Mouse (Mus musculus) heart, postnatal 0 days (tissue): ENCODE results near the gene Hdhd3. TPM values are rescaled to one million over a fixed set of nuclear protein-coding genes. Genes with fewer than 3 reads are reported as not detected.

Experiments
- ATAC-seq: fragments of 200-750 bp; cut with Nextera tagmentation; 2 replicates; pipeline ENCODE4 v1.8.0; 2017; ENCODE audit warnings: low read depth, moderate number of reproducible peaks, moderate library complexity; ENCODE audit not compliant: insufficient read depth
- DNase-seq: peaks from one replicate; pipeline ENCODE4 v3.0.0-alpha.2; 2016; ENCODE audit warnings: low spot score
- H3K27ac ChIP-seq: fragments of 300-500 bp; sonication (generic); 2 replicates; pipeline ENCODE4 v1.5.1; 2014; ENCODE audit warnings: low read depth, mild to moderate bottlenecking
- H3K27me3 ChIP-seq: fragments of 300-500 bp; sonication (generic); 2 replicates; pipeline ENCODE4 v1.6.1; 2014; ENCODE audit warnings: low read length, mixed read lengths; ENCODE audit not compliant: control insufficient read depth, insufficient read depth
- H3K36me3 ChIP-seq: fragments of 300-500 bp; sonication (generic); replicated peaks from 2 replicates; pipeline ENCODE4 v1.6.1; 2014; ENCODE audit warnings: low read length, mixed read lengths; ENCODE audit not compliant: control insufficient read depth, insufficient read depth
- H3K4me1 ChIP-seq: fragments of 300-500 bp; sonication (generic); 2 replicates; pipeline ENCODE4 v1.6.1; 2014; ENCODE audit warnings: antibody characterized with exemption; ENCODE audit not compliant: control insufficient read depth, insufficient read depth
- H3K4me2 ChIP-seq: fragments of 300-500 bp; sonication (generic); 2 replicates; pipeline ENCODE4 v1.6.1; 2014; ENCODE audit warnings: low read depth, mild to moderate bottlenecking, low read length, moderate library complexity
- H3K4me3 ChIP-seq: fragments of 300-500 bp; sonication (generic); 2 replicates; pipeline ENCODE4 v1.5.1; 2014; ENCODE audit warnings: low read depth, low read length
- H3K9ac ChIP-seq: fragments of 300-500 bp; sonication (generic); replicated peaks from 2 replicates; pipeline ENCODE4 v1.6.1; 2014; ENCODE audit warnings: low read depth, low read length, mixed read lengths
- H3K9me3 ChIP-seq: fragments of 300-500 bp; sonication (generic); replicated peaks from 2 replicates; pipeline ENCODE4 v1.6.1; 2016; ENCODE audit warnings: low read length; ENCODE audit not compliant: control insufficient read depth
- CTCF ChIP-seq: IDR thresholded peaks from 2 replicates; pipeline ENCODE4 v1.5.1; 2016; ENCODE audit warnings: antibody characterized with exemption, control low read depth, low read depth
- EP300 ChIP-seq: IDR thresholded peaks from 2 replicates; pipeline ENCODE4 v1.6.1; 2016; ENCODE audit warnings: antibody characterized with exemption, low read depth
- WGBS: fragments of 180-500 bp; shearing (Covaris S2); extraction: QIAGEN DNeasy Blood & Tissue Kit; methylation state at CpG from one replicate; pipeline ENCODE4 v1.1.7; 2014; 5-methylcytosine and 5-hydroxymethylcytosine counted together
- polyA plus RNA-seq: library from polyadenylated mRNA; unstranded; fragments of >200 nt; fragmentation: Nextera tagmentation; extraction: Ambion mirVana; gene quantifications from 2 replicates; pipeline ENCODE4 v1.2.1, GENCODE M21; 2015
- total RNA-seq: library from RNA; depleted of rRNA; stranded (reverse); fragments of >200 nt; gene quantifications from 2 replicates; pipeline ENCODE4 v1.2.3, GENCODE M21; 2014; ENCODE audit warnings: low replicate concordance

The Hdhd3 gene
- total and polyA plus RNA-seq, 2 experiments from 2014 or later, result 9.7 to 17.8 TPM

GRCm38 (mm10) chr4:62475131-62475530 lies 28.1 kb downstream of the Hdhd3 start:
- Histone ChIP-seq H3K4me2 (no peak overlapping the region), H3K36me3 (no peaks in the 10 kb centered on the region), H3K4me3 (no peak overlapping the region), H3K9me3 (no peaks in the 10 kb centered on the region), H3K27ac (no peak overlapping the region), H3K27me3 (peaks cover 7% of the 10 kb centered on the region), H3K9ac (no peak overlapping the region), H3K4me1 (peaks cover 9% of the 10 kb centered on the region; the same call in 1 of the 2 replicates)
- no peak for TF ChIP-seq CTCF
- no peak for ATAC-seq
- 79% methylated on average over 2 of the region's 2 CpGs for WGBS
- DNase-seq, result no peak

GRCm38 (mm10) chr4:62472071-62472470 lies 31.2 kb downstream of the Hdhd3 start:
- ATAC-seq, result no peak

GRCm38 (mm10) chr4:62470598-62471051 lies 32.6 kb downstream of the Hdhd3 start, which contains the start of gene Wdr31:
TSS of gene Wdr31 (minus strand) at chr4:62470896.
- no peaks in the 10 kb centered on the region for H3K27me3 ChIP-seq
- H3K4me3 ChIP-seq, result peak within 1 kb of the TSS; percentile 56
- no peak within 1 kb of the TSS for H3K27ac ChIP-seq
- no peak for TF ChIP-seq EP300
- no peak for TF ChIP-seq CTCF
- H3K4me2 ChIP-seq, result peak within 1 kb of the TSS; percentile 81
- H3K4me1 ChIP-seq, result no peaks in the 10 kb centered on the region
- 0% methylated on average over 30 of the region's 30 CpGs for WGBS
- peak within 1 kb of the TSS; percentile 38; the same call in 1 of the 2 replicates for H3K9ac ChIP-seq
- ATAC-seq, result peak; percentile 86
- no peaks in the 10 kb centered on the region for H3K9me3 ChIP-seq
- H3K36me3 ChIP-seq, result no peaks in the 10 kb centered on the region
- peak; percentile 43 for DNase-seq

More at GRCm38 (mm10) chr4:62472071-62472470, 31.2 kb downstream of the Hdhd3 start:
- Histone ChIP-seq H3K9me3 (no peaks in the 10 kb centered on the region), H3K27ac (no peak overlapping the region), H3K27me3 (no peaks in the 10 kb centered on the region), H3K9ac (no peak overlapping the region), H3K4me3 (no peak overlapping the region), H3K36me3 (no peaks in the 10 kb centered on the region), H3K4me1 (no peaks in the 10 kb centered on the region), H3K4me2 (no peak overlapping the region)
- TF ChIP-seq CTCF, result no peak
- 95% methylated on average over 2 of the region's 2 CpGs for WGBS
- DNase-seq, result no peak

- Histone ChIP-seq H3K4me3 (no peak overlapping the region), H3K27me3 (no peaks in the 10 kb centered on the region), H3K36me3 (no peaks in the 10 kb centered on the region), H3K27ac (no peak overlapping the region), H3K4me1 (no peaks in the 10 kb centered on the region), H3K4me2 (no peak overlapping the region), H3K9me3 (no peaks in the 10 kb centered on the region), H3K9ac (no peak overlapping the region)
- TF ChIP-seq EP300, result no peak
- 0 out of 2 replicates have a peak, but pooled peaks have one; percentile 19 for TF ChIP-seq CTCF
- no peak for ATAC-seq
- DNase-seq, result no peak
- 67% methylated on average over 1 of the region's 1 CpGs for WGBS
Observed at GRCm38 (mm10) chr4:62468158-62468557, 35.1 kb downstream of the Hdhd3 start.

GRCm38 (mm10) chr4:62463124-62463523 lies 40.1 kb downstream of the Hdhd3 start:
- no peaks in the 10 kb centered on the region for H3K4me1 ChIP-seq
- DNase-seq (no peak), ATAC-seq (no peak)
- no peaks in the 10 kb centered on the region for H3K9me3 ChIP-seq
- no peak for TF ChIP-seq CTCF
- TF ChIP-seq EP300, result no peak
- no peak overlapping the region for H3K27ac ChIP-seq
- no peak overlapping the region for H3K9ac ChIP-seq
- H3K36me3 ChIP-seq, result no peaks in the 10 kb centered on the region
- H3K4me3 ChIP-seq, result no peak overlapping the region
- H3K4me2 ChIP-seq, result no peak overlapping the region
- H3K27me3 ChIP-seq, result no peaks in the 10 kb centered on the region
- 63% methylated on average over 2 of the region's 2 CpGs for WGBS

GRCm38 (mm10) chr4:62460348-62460747 lies 42.9 kb downstream of the Hdhd3 start:
- TF ChIP-seq EP300 (no peak), CTCF (no peak)
- 77% methylated on average over 8 of the region's 8 CpGs for WGBS
- Histone ChIP-seq H3K27me3 (no peaks in the 10 kb centered on the region), H3K36me3 (no peaks in the 10 kb centered on the region), H3K4me3 (no peak overlapping the region), H3K4me1 (no peaks in the 10 kb centered on the region), H3K4me2 (no peak overlapping the region), H3K27ac (no peak overlapping the region), H3K9ac (no peak overlapping the region), H3K9me3 (no peaks in the 10 kb centered on the region)
- DNase-seq, result no peak
- ATAC-seq, result no peak
